Mouse (Mus musculus): ENCODE data around the gene Lsm10. TPM values are rescaled to one million over a fixed set of nuclear protein-coding genes. Genes with fewer than 3 reads are reported as not detected.

The Lsm10 gene
- total and polyA plus RNA-seq, 2 experiments from 2014 or later = 41.7 to 186 TPM

GRCm38 (mm10) chr4:126115411-126115810, 19.0 kb downstream of the Lsm10 start:
- no peak for TF ChIP-seq EP300 (IDR thresholded peaks at IDR 0.05; ENCODE audit: low read depth)
- no peak for TF ChIP-seq CTCF (IDR thresholded peaks at IDR 0.05; ENCODE audit: low read depth)
- Histone ChIP-seq H3K4me3 (ENCODE audit: low read depth, low read length) (no peak overlapping the region), H3K4me1 (ENCODE audit: control insufficient read depth, insufficient read depth) (peaks cover 27% of the 10 kb centered on the region), H3K4me2 (ENCODE audit: low read depth, low read length) (no peak overlapping the region), H3K27ac (ENCODE audit: low read depth) (no peak overlapping the region), H3K9me3 (replicated peaks; ENCODE audit: control insufficient read depth, low read length) (no peaks in the 10 kb centered on the region), H3K9ac (replicated peaks; ENCODE audit: low read depth, low read length) (no peak overlapping the region), H3K36me3 (replicated peaks; ENCODE audit: control insufficient read depth, insufficient read depth, low read length) (peaks cover 8% of the 10 kb centered on the region), H3K27me3 (ENCODE audit: control insufficient read depth, insufficient read depth, low read length) (no peaks in the 10 kb centered on the region)
- DNase-seq (ENCODE audit: low spot score) = no peak
- no peak for ATAC-seq (ENCODE audit: insufficient read depth, low read depth)
- 88% methylated on average over 9 of the region's 9 CpGs for WGBS

- H3K4me3 ChIP-seq (ENCODE audit: low read depth, low read length) = no peak overlapping the region
- TF ChIP-seq EP300 (IDR thresholded peaks at IDR 0.05; ENCODE audit: low read depth) (no peak), CTCF (IDR thresholded peaks at IDR 0.05; ENCODE audit: low read depth) (no peak)
- DNase-seq (ENCODE audit: low spot score) = no peak
- H3K36me3 ChIP-seq (replicated peaks; ENCODE audit: control insufficient read depth, insufficient read depth, low read length) = peaks cover 10% of the 10 kb centered on the region
- H3K9ac ChIP-seq (replicated peaks; ENCODE audit: low read depth, low read length) = no peak overlapping the region
- H3K4me2 ChIP-seq (ENCODE audit: low read depth, low read length) = no peak overlapping the region
- ATAC-seq (ENCODE audit: insufficient read depth, low read depth) = no peak
- 63% methylated on average over 6 of the region's 6 CpGs for WGBS
- no peaks in the 10 kb centered on the region for H3K9me3 ChIP-seq (replicated peaks; ENCODE audit: control insufficient read depth, low read length)
- H3K27me3 ChIP-seq (ENCODE audit: control insufficient read depth, insufficient read depth, low read length) = no peaks in the 10 kb centered on the region
- peaks cover 21% of the 10 kb centered on the region for H3K4me1 ChIP-seq (ENCODE audit: control insufficient read depth, insufficient read depth)
- H3K27ac ChIP-seq (ENCODE audit: low read depth) = no peak overlapping the region
Observed at GRCm38 (mm10) chr4:126115871-126116521, 19.6 kb downstream of the Lsm10 start.

DNA sequence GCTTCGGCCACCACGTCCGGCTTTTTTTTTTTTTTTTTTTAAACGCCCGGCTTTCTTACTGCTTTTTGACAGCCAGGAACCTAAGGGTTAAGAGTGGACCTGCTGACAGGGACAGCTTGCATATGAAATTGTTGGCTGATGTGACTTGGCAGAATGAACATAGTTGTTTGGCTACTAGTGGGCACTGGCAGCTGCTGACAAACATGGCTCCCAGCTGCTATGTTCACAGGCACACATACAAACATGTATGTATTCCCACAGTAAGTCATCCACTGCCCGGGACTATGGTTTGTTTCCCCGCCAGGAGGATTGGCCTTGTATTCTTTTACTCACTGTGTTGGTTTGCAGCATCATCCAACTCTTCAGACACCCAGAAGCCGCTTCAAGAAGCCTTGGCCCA, 20.7 kb downstream of the Lsm10 start:
- 88% methylated on average over 8 of the region's 8 CpGs for WGBS
- DNase-seq (ENCODE audit: low spot score) (no peak), ATAC-seq (ENCODE audit: insufficient read depth, low read depth) (no peak)
- TF ChIP-seq EP300 (IDR thresholded peaks at IDR 0.05; ENCODE audit: low read depth) (no peak), CTCF (IDR thresholded peaks at IDR 0.05; ENCODE audit: low read depth) (no peak)
- H3K9me3 ChIP-seq (replicated peaks; ENCODE audit: control insufficient read depth, low read length) = peaks cover 5% of the 10 kb centered on the region; the same call in 1 of the 2 replicates
- no peak overlapping the region for H3K27ac ChIP-seq (ENCODE audit: low read depth)
- no peaks in the 10 kb centered on the region for H3K27me3 ChIP-seq (ENCODE audit: control insufficient read depth, insufficient read depth, low read length)
- H3K36me3 ChIP-seq (replicated peaks; ENCODE audit: control insufficient read depth, insufficient read depth, low read length) = peaks cover 16% of the 10 kb centered on the region
- no peak overlapping the region for H3K4me2 ChIP-seq (ENCODE audit: low read depth, low read length)
- no peak overlapping the region for H3K9ac ChIP-seq (replicated peaks; ENCODE audit: low read depth, low read length)
- H3K4me3 ChIP-seq (ENCODE audit: low read depth, low read length) = no peak overlapping the region
- peaks cover 10% of the 10 kb centered on the region; the same call in 1 of the 2 replicates for H3K4me1 ChIP-seq (ENCODE audit: control insufficient read depth, insufficient read depth)

DNA sequence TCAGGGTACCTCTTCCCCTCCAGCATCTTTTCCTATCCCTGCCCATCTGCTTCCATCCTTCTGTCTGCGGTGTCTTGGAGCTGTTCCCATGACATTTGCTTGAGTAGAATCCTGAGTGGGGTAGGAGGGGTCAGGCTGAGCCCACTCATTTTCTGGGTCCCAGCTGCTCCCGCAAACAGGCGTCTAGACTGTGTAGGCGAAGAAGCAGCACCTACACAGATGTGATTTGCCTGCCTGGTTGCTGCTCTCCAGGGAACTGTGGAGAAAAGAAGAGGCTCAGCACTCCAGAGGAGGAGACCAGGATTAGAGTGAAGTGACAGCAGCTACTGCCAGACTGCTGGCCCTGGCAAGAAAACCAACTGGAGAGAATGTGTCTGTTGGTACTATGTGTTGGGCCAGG, 22.2 kb downstream of the Lsm10 start:
- peaks cover 18% of the 10 kb centered on the region for H3K36me3 ChIP-seq (replicated peaks; ENCODE audit: control insufficient read depth, insufficient read depth, low read length)
- no peak overlapping the region for H3K27ac ChIP-seq (ENCODE audit: low read depth)
- H3K4me2 ChIP-seq (ENCODE audit: low read depth, low read length) = no peak overlapping the region
- TF ChIP-seq EP300 (IDR thresholded peaks at IDR 0.05; ENCODE audit: low read depth) = no peak
- no peak for TF ChIP-seq CTCF (IDR thresholded peaks at IDR 0.05; ENCODE audit: low read depth)
- peaks cover 11% of the 10 kb centered on the region for H3K4me1 ChIP-seq (ENCODE audit: control insufficient read depth, insufficient read depth)
- H3K4me3 ChIP-seq (ENCODE audit: low read depth, low read length) = no peak overlapping the region
- no peak for ATAC-seq (ENCODE audit: insufficient read depth, low read depth)
- 86% methylated on average over 4 of the region's 4 CpGs for WGBS
- no peak for DNase-seq (ENCODE audit: low spot score)
- no peaks in the 10 kb centered on the region for H3K27me3 ChIP-seq (ENCODE audit: control insufficient read depth, insufficient read depth, low read length)
- H3K9me3 ChIP-seq (replicated peaks; ENCODE audit: control insufficient read depth, low read length) = peaks cover 5% of the 10 kb centered on the region; the same call in 1 of the 2 replicates
- no peak overlapping the region for H3K9ac ChIP-seq (replicated peaks; ENCODE audit: low read depth, low read length)

- WGBS = 79% methylated on average over 1 of the region's 1 CpGs
Observed at GRCm38 (mm10) chr4:126119051-126119450, 22.6 kb downstream of the Lsm10 start.

DNA sequence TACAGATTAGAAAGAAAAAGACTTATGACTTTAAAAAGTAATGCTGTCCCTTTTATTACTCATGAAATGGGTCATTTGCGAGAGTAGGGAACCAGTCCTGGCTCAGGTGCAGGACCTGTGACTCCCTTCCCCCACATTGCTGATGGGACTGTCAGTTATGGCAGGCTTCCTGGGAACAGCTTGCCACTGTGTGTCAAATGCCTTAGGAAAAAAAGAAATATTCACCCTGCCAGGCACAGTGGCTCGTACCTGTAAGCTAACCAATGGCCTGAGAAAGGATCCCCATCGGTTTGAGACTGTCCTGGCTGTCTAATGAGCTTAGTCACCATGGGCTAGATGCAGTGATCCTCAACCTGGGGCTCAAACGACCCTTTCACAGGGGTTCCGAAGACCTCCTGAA, 23.6 kb downstream of the Lsm10 start:
- no peak overlapping the region for H3K9ac ChIP-seq (replicated peaks; ENCODE audit: low read depth, low read length)
- peaks cover 11% of the 10 kb centered on the region for H3K4me1 ChIP-seq (ENCODE audit: control insufficient read depth, insufficient read depth)
- TF ChIP-seq EP300 (IDR thresholded peaks at IDR 0.05; ENCODE audit: low read depth) (no peak), CTCF (IDR thresholded peaks at IDR 0.05; ENCODE audit: low read depth) (no peak)
- peaks cover 5% of the 10 kb centered on the region; the same call in 1 of the 2 replicates for H3K9me3 ChIP-seq (replicated peaks; ENCODE audit: control insufficient read depth, low read length)
- H3K4me3 ChIP-seq (ENCODE audit: low read depth, low read length) = no peak overlapping the region
- H3K4me2 ChIP-seq (ENCODE audit: low read depth, low read length) = no peak overlapping the region
- DNase-seq (ENCODE audit: low spot score) (no peak), ATAC-seq (ENCODE audit: insufficient read depth, low read depth) (no peak)
- peaks cover 32% of the 10 kb centered on the region for H3K36me3 ChIP-seq (replicated peaks; ENCODE audit: control insufficient read depth, insufficient read depth, low read length)
- no peak overlapping the region for H3K27ac ChIP-seq (ENCODE audit: low read depth)
- H3K27me3 ChIP-seq (ENCODE audit: control insufficient read depth, insufficient read depth, low read length) = no peaks in the 10 kb centered on the region
- 91% methylated on average over 5 of the region's 5 CpGs for WGBS

More at GRCm38 (mm10) chr4:126119051-126119450, 22.6 kb downstream of the Lsm10 start:
- Histone ChIP-seq H3K4me1 (ENCODE audit: control insufficient read depth, insufficient read depth) (peaks cover 11% of the 10 kb centered on the region), H3K9ac (replicated peaks; ENCODE audit: low read depth, low read length) (no peak overlapping the region), H3K9me3 (replicated peaks; ENCODE audit: control insufficient read depth, low read length) (peaks cover 5% of the 10 kb centered on the region; the same call in 1 of the 2 replicates), H3K4me3 (ENCODE audit: low read depth, low read length) (no peak overlapping the region), H3K27me3 (ENCODE audit: control insufficient read depth, insufficient read depth, low read length) (no peaks in the 10 kb centered on the region), H3K36me3 (replicated peaks; ENCODE audit: control insufficient read depth, insufficient read depth, low read length) (peaks cover 22% of the 10 kb centered on the region), H3K4me2 (ENCODE audit: low read depth, low read length) (no peak overlapping the region), H3K27ac (ENCODE audit: low read depth) (no peak overlapping the region)
- TF ChIP-seq EP300 (IDR thresholded peaks at IDR 0.05; ENCODE audit: low read depth) (no peak), CTCF (IDR thresholded peaks at IDR 0.05; ENCODE audit: low read depth) (no peak)
- no peak for DNase-seq (ENCODE audit: low spot score)
- no peak for ATAC-seq (ENCODE audit: insufficient read depth, low read depth)
